ENCODE assay signal across 9 mouse cellular contexts in the genomic region with DNA sequence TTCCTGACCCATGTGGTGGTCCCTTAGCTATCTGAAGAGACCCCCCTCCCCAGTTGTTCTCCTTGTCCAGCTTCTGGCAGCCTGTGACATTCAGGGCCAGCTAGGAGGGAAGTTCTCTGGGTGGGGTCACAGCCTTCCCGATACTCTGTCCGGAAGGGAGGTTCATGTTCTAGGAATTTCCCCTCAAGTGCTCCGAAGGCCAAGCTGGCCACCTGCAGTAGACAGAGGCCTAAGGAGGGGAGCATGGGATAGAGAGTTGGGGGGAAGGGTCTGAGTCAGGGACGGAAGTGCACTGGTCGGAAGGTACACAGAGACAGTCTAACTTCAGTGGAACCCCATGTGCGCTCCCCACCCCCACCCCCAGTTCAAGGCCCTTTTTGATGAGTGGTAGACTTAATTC. TPM values are rescaled to one million over a fixed set of nuclear protein-coding genes. Genes with fewer than 3 reads are reported as not detected.
DNase-seq lines count a peak whose midpoint lies in the region; ATAC-seq and TF ChIP-seq lines count a peak whose summit lies in the region.
"Had no signal": no experiment of that assay in that cellular context is flagged by ENCODE, and none has a peak within 500 bp of the region (broad histone marks: within the 10 kb centered on the region; RNA-seq: fewer than 3 reads in every experiment).

No protein-coding gene starts in this region.

- no peak overlapping the region for H3K27ac ChIP-seq in heart, embryonic 11.5 days (ENCODE audit: low read depth, low read length)
- peak overlapping the region; percentile 80 for H3K27ac ChIP-seq in heart, postnatal 0 days (ENCODE audit: low read depth)
- peak overlapping the region; percentile 58 for H3K27ac ChIP-seq in liver, embryonic 13.5 days
- peak overlapping the region; percentile 91 for H3K27ac ChIP-seq in neural tube, embryonic 15.5 days (replicated peaks)

- TF ChIP-seq EP300 in heart, postnatal 0 days (IDR thresholded peaks at IDR 0.05; ENCODE audit: low read depth), result peak; percentile 85

- 54% methylated on average over 6 of the region's 6 CpGs for WGBS in heart, embryonic 11.5 days (ENCODE audit: insufficient replicate concordance)
- 55% methylated on average over 6 of the region's 6 CpGs for WGBS in heart, postnatal 0 days
- WGBS in liver, embryonic 13.5 days (ENCODE audit: insufficient replicate concordance), result 42% methylated on average over 6 of the region's 6 CpGs
- 29% methylated on average over 6 of the region's 6 CpGs for WGBS in neural tube, embryonic 15.5 days

- ATAC-seq in heart, embryonic 11.5 days (replicated peaks; ENCODE audit: insufficient number of reproducible peaks, low FRiP score, low TSS enrichment), result no peak
- peak; percentile 59 for ATAC-seq in heart, postnatal 0 days (ENCODE audit: insufficient read depth, low read depth)
- no peak for ATAC-seq in liver, embryonic 13.5 days (ENCODE audit: low read depth)
- ATAC-seq in neural tube, embryonic 15.5 days (ENCODE audit: low FRiP score), result no peak
- ATAC-seq in granulocyte monocyte progenitor cell, adult 5-6 weeks (replicated peaks; ENCODE audit: poor library complexity, severe bottlenecking), result no peak

- peak; percentile 99 for DNase-seq in heart, adult 11 months
- DNase-seq in heart, postnatal 0 days (ENCODE audit: low spot score), result peak; percentile 61
- no peak for DNase-seq in liver, embryonic 13.5 days
- DNase-seq in thymus, postnatal 25 days, result no peak
- no peak for DNase-seq in thymus, postnatal 14 days

- H3K9me3 ChIP-seq in heart, embryonic 11.5 days (replicated peaks; ENCODE audit: control insufficient read depth, low read length), result no peaks in the 10 kb centered on the region
- no peaks in the 10 kb centered on the region for H3K9me3 ChIP-seq in heart, postnatal 0 days (replicated peaks; ENCODE audit: control insufficient read depth, low read length)
- H3K9me3 ChIP-seq in liver, embryonic 13.5 days (replicated peaks), result no peaks in the 10 kb centered on the region
- H3K9me3 ChIP-seq in neural tube, embryonic 15.5 days (replicated peaks), result no peaks in the 10 kb centered on the region

- no peaks in the 10 kb centered on the region for H3K36me3 ChIP-seq in heart, embryonic 11.5 days (ENCODE audit: control insufficient read depth, insufficient read depth, low read length)
- no peaks in the 10 kb centered on the region for H3K36me3 ChIP-seq in heart, postnatal 0 days (replicated peaks; ENCODE audit: control insufficient read depth, insufficient read depth, low read length)
- H3K36me3 ChIP-seq in liver, embryonic 13.5 days, result peaks cover 62% of the 10 kb centered on the region
- peaks cover 20% of the 10 kb centered on the region for H3K36me3 ChIP-seq in neural tube, embryonic 15.5 days

- H3K4me2 ChIP-seq in heart, embryonic 11.5 days, result no peak overlapping the region
- no peak overlapping the region for H3K4me2 ChIP-seq in heart, postnatal 0 days (ENCODE audit: low read depth, low read length)
- no peak overlapping the region for H3K4me2 ChIP-seq in liver, embryonic 13.5 days
- peak overlapping the region; percentile 61 for H3K4me2 ChIP-seq in neural tube, embryonic 15.5 days

- H3K4me1 ChIP-seq in heart, embryonic 11.5 days (ENCODE audit: control insufficient read depth, insufficient read depth, low read length), result peaks cover 14% of the 10 kb centered on the region
- H3K4me1 ChIP-seq in heart, postnatal 0 days (ENCODE audit: control insufficient read depth, insufficient read depth), result peaks cover 25% of the 10 kb centered on the region
- H3K4me1 ChIP-seq in liver, embryonic 13.5 days (replicated peaks), result peaks cover 74% of the 10 kb centered on the region
- H3K4me1 ChIP-seq in neural tube, embryonic 15.5 days, result peaks cover 69% of the 10 kb centered on the region

- no peak for TF ChIP-seq CTCF in heart, postnatal 0 days (IDR thresholded peaks at IDR 0.05; ENCODE audit: low read depth)

- H3K9ac ChIP-seq in heart, embryonic 11.5 days (ENCODE audit: low read depth, low read length), result no peak overlapping the region
- H3K9ac ChIP-seq in heart, postnatal 0 days (replicated peaks; ENCODE audit: low read depth, low read length), result no peak overlapping the region
- peak overlapping the region; percentile 33; the same call in 1 of the 2 replicates for H3K9ac ChIP-seq in liver, embryonic 13.5 days
- H3K9ac ChIP-seq in neural tube, embryonic 15.5 days (replicated peaks), result peak overlapping the region; percentile 37

- H3K27me3 ChIP-seq in heart, embryonic 11.5 days (ENCODE audit: control insufficient read depth, insufficient read depth, low read length), result no peaks in the 10 kb centered on the region; the same call in 1 of the 2 replicates
- H3K27me3 ChIP-seq in heart, postnatal 0 days (ENCODE audit: control insufficient read depth, insufficient read depth, low read length), result no peaks in the 10 kb centered on the region
- no peaks in the 10 kb centered on the region for H3K27me3 ChIP-seq in liver, embryonic 13.5 days
- no peaks in the 10 kb centered on the region for H3K27me3 ChIP-seq in neural tube, embryonic 15.5 days (replicated peaks)

- no peak overlapping the region for H3K4me3 ChIP-seq in heart, embryonic 11.5 days (ENCODE audit: low read depth, low read length)
- H3K4me3 ChIP-seq in heart, postnatal 0 days (ENCODE audit: low read depth, low read length), result no peak overlapping the region
- H3K4me3 ChIP-seq in liver, embryonic 13.5 days (replicated peaks), result no peak overlapping the region
- H3K4me3 ChIP-seq in neural tube, embryonic 15.5 days (replicated peaks), result no peak overlapping the region; the same call in 1 of the 2 replicates

RNA-seq across cellular contexts. Expression of a gene that starts 17.5 kb away (rescaled TPM):
- 2.0 and 4.5 TPM in 2 replicates for polyA plus RNA-seq in heart, embryonic 11.5 days (2014; fragmentation: Nextera tagmentation; extraction: Ambion mirVana)
- 4.4 and 5.4 TPM in 2 replicates for total RNA-seq in heart, postnatal 0 days (2014; rRNA removed; ENCODE audit: low replicate concordance)
- 2.7 and 2.8 TPM in 2 replicates for polyA plus RNA-seq in heart, postnatal 0 days (2015; fragmentation: Nextera tagmentation; extraction: Ambion mirVana)
- polyA plus RNA-seq in liver, embryonic 13.5 days (2015; fragmentation: Nextera tagmentation; extraction: Ambion mirVana), result 5.5 and 6.0 TPM in 2 replicates
- 0.95 and 4.7 TPM in 2 replicates for polyA plus RNA-seq in neural tube, embryonic 15.5 days (2015; fragmentation: Nextera tagmentation; extraction: Ambion mirVana)
- total RNA-seq in granulocyte monocyte progenitor cell, adult 5-6 weeks (2014; fragmentation: Nextera tagmentation), result 142 and 175 TPM in 2 replicates
- 170 and 173 TPM in 2 replicates for total RNA-seq in granulocyte monocyte progenitor cell, adult 5-6 weeks (2017)

RNA-seq across cellular contexts. Expression of a gene that starts 25.4 kb away (rescaled TPM):
- 6.4 and 7.5 TPM in 2 replicates for polyA plus RNA-seq in heart, embryonic 11.5 days (2014; fragmentation: Nextera tagmentation; extraction: Ambion mirVana)
- 8.0 and 19.2 TPM in 2 replicates for total RNA-seq in heart, postnatal 0 days (2014; rRNA removed; ENCODE audit: low replicate concordance)
- 5.6 and 6.6 TPM in 2 replicates for polyA plus RNA-seq in heart, postnatal 0 days (2015; fragmentation: Nextera tagmentation; extraction: Ambion mirVana)
- 42.7 and 55.6 TPM in 2 replicates for polyA plus RNA-seq in liver, embryonic 13.5 days (2015; fragmentation: Nextera tagmentation; extraction: Ambion mirVana)
- 80.9 and 96.9 TPM in 2 replicates for polyA plus RNA-seq in neural tube, embryonic 15.5 days (2015; fragmentation: Nextera tagmentation; extraction: Ambion mirVana)
- total RNA-seq in granulocyte monocyte progenitor cell, adult 5-6 weeks (2014; fragmentation: Nextera tagmentation), result 115 and 208 TPM in 2 replicates
- total RNA-seq in granulocyte monocyte progenitor cell, adult 5-6 weeks (2017), result 50.3 and 50.9 TPM in 2 replicates

RNA-seq across cellular contexts. Expression of a gene that starts 54.9 kb away (rescaled TPM):
- polyA plus RNA-seq in heart, embryonic 11.5 days (2014; fragmentation: Nextera tagmentation; extraction: Ambion mirVana), result not detected in 2 replicates
- total RNA-seq in heart, postnatal 0 days (2014; rRNA removed; ENCODE audit: low replicate concordance), result not detected in 2 replicates
- polyA plus RNA-seq in heart, postnatal 0 days (2015; fragmentation: Nextera tagmentation; extraction: Ambion mirVana), result 0.12 TPM in 1 of 2 replicates, not detected in the other
- polyA plus RNA-seq in liver, embryonic 13.5 days (2015; fragmentation: Nextera tagmentation; extraction: Ambion mirVana), result 0.19 and 0.21 TPM in 2 replicates
- polyA plus RNA-seq in neural tube, embryonic 15.5 days (2015; fragmentation: Nextera tagmentation; extraction: Ambion mirVana), result 1.2 and 1.8 TPM in 2 replicates
- 1.8 and 2.5 TPM in 2 replicates for total RNA-seq in granulocyte monocyte progenitor cell, adult 5-6 weeks (2014; fragmentation: Nextera tagmentation)
- 1.2 and 3.7 TPM in 2 replicates for total RNA-seq in granulocyte monocyte progenitor cell, adult 5-6 weeks (2017)
- polyA plus RNA-seq: embryonic facial prominence, embryonic 11.5 days had no signal

Comparison
In these comparisons a context has a peak if more than half of its experiments do, and no peak if none do; other contexts are left out.
1. DNase-seq: peak in heart, adult 11 months (single experiment) and heart, postnatal 0 days (single experiment); none in liver, embryonic 13.5 days (single experiment), thymus, postnatal 25 days (single experiment) and thymus, postnatal 14 days (single experiment).
2. H3K9ac ChIP-seq: peak in liver, embryonic 13.5 days (single experiment) and neural tube, embryonic 15.5 days (single experiment); none in heart, embryonic 11.5 days (single experiment) and heart, postnatal 0 days (single experiment).